Mouse (Mus musculus): Measurements from ENCODE around the gene Rpl35a.

DNA sequence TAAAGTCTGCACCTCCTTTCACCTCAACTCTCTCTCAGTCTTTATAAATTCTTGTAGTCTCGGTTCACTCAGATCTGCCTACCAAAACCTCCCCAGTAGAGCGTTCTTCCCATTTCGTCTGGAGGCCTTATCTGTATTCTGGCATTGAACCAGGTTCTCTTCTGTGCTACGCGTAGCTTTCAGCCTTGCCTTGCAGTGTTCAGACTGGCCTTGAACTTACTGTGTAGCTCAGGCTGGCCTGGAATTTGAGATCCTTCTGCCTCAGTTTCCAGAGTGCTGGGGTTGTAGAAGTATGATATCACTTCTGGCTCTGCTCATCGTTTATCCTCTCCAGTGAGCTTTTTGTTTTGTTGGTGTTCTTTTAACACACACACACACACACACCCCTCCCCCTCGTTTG lies 7.0 kb downstream of the Rpl35a start:
- TF ChIP-seq CTCF (IDR thresholded peaks at IDR 0.05; ENCODE audit: low read depth, low read length), result no peak
- no peak for TF ChIP-seq POLR2AphosphoS5 (IDR thresholded peaks at IDR 0.05; ENCODE audit: insufficient replicate concordance, low read depth, low read length)

Measured in G1E (cell line).